Mouse (Mus musculus): ENCODE measurements at regions not wholly inside any gene's neighbourhood (a gene's known extent, or its start where the extent isn't known, plus 50 kb on each side); places are given as distances from the start of the nearest gene placed in this dataset.

DNA sequence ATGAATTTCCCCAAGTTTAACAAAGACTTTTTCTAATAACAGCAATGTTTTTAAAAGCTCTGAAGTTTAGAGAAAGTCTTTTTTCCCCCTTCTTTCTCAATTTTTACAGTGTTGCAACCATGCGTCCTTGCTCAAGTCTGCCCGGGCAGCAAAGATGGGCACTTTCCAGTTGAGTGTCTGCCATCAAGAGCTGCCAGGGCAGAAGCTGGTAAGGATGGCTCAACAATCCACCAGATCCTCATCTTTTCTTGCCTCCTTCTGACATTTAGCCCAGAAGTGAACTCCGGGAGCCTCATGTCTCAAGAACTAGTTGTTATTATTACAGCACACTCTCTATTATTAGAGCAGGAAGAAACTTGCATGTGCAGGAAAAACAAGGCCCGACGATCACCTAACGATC, 62.4 kb upstream of the Scel start:
- TF ChIP-seq POLR2A (IDR thresholded peaks at IDR 0.05; ENCODE audit: borderline replicate concordance, extremely low read depth, low read depth, low read length), result no peak
- TF ChIP-seq CTCF (IDR thresholded peaks at IDR 0.05; ENCODE audit: insufficient read depth, low read length), result no peak

All from lung, adult 2 months (tissue).